Mouse (Mus musculus): ENCODE data around the gene Hivep1. TPM values are rescaled to one million over a fixed set of nuclear protein-coding genes. Genes with fewer than 3 reads are reported as not detected.

Hivep1 gene
- polyA plus RNA-seq (2015; fragmentation: Nextera tagmentation; extraction: Ambion mirVana) = 12.4 and 14.5 TPM in 2 replicates

DNA sequence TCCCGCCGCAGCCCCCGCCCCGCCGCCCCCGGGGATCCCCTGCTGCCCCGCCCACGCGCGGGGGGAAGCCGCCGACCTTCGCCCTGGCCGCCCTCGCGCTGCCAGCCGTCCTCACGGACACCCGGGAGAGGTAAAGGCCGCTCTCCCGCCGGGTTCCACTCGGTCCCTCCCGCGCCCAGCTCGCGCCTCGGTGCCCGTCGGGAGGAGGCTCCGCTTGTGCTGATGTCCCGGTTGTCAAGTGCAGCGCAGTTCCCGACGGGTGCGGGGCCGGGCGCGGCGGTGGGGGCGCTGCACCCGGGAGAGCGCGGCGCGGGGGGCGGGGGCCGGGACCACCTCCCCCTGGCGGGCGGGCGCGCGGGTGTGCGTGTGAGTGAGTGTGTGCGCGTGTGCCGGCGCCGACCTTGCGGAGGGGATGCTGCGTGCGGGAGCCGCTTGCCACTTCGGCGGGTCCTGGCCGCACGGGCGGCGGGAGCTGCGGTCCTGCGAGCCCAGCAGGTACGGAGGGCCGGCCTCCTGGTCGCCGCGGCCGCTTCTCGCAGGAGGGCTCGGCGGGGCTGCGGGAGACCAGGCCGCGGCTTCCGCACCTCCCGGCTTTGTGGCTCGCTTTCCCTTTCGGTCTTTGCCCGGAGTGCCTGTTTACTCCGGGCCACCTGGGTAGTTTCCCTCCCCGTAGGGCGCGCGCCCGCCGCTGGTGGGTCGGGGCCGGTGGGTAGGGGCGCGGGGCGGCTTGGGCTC is at the start of gene Hivep1:
Hivep1 (plus strand) TSS at position 61 of the 735 bp plus-strand sequence.
- Histone ChIP-seq H3K27me3 (no peaks in the 10 kb centered on the region), H3K4me2 (peak within 1 kb of the TSS; percentile 80), H3K27ac (peak within 1 kb of the TSS; percentile 94), H3K9me3 (no peaks in the 10 kb centered on the region), H3K4me1 (peaks cover 20% of the 10 kb centered on the region), H3K4me3 (peak within 1 kb of the TSS; percentile 85), H3K36me3 (peaks cover 18% of the 10 kb centered on the region), H3K9ac (peak within 1 kb of the TSS; percentile 91)
- 1% methylated on average over 80 of the region's 100 CpGs for WGBS
- peak; percentile 52 for ATAC-seq (ENCODE audit: insufficient number of reproducible peaks, insufficient read depth, low FRiP score, low TSS enrichment, low read depth)

DNA sequence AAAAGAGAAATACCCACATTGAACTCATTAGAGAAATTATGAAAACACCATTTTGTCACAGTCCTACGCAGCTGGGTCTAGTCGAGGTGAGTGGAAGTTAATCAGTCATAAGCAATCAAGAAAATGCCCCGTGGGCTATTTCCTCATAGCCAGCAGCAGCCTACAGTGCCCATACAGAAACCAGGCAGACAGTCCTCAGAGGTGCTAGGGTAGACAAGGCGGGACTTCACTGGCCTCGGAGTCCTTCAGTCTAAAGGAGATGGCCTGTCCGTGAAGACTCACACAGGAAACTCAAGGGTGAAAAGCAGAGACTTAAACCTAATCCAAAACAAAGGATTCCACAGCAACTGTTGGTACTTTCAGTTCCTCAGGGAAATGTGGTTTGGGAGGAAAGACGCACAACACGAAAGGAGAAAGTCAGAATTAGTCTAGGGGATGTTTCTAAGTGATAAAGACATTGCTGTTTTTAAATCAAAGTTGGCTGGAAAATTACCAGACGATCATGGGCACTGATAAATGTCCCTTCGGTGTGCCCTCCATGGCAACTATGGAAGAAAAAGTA is 36.3 kb upstream of the Hivep1 start:
- Histone ChIP-seq H3K27me3 (peaks cover 3% of the 10 kb centered on the region; the same call in 1 of the 2 replicates), H3K27ac (no peak overlapping the region), H3K36me3 (no peaks in the 10 kb centered on the region), H3K4me2 (no peak overlapping the region), H3K9me3 (no peaks in the 10 kb centered on the region), H3K4me3 (no peak overlapping the region), H3K4me1 (0 out of 2 replicates have a peak, but pooled peaks cover 3% of the 10 kb centered on the region), H3K9ac (no peak overlapping the region)
- 62% methylated on average over 10 of the region's 10 CpGs for WGBS
- no peak for ATAC-seq (ENCODE audit: insufficient number of reproducible peaks, insufficient read depth, low FRiP score, low TSS enrichment, low read depth)

DNA sequence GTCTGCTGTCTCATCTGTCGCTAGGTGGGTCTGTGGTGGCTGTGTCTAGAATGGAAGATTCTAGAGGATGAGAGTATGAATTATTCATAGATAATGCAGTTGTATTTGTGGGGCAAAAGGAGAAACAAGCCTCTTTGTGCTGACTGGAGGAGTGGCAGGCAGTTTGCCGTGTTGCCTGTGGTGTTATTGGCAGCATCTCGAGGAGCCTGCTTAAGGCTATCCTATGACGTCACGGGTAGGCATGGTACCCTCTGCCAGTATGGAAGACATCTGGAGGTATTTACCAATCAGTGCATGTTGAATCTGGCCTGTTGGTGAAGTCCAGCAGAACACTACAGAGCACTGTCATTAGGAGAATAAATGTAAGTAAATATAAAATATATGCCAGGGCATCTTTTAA is 35.6 kb upstream of the Hivep1 start:
- no peak overlapping the region for H3K27ac ChIP-seq
- no peak for ATAC-seq (ENCODE audit: insufficient number of reproducible peaks, insufficient read depth, low FRiP score, low TSS enrichment, low read depth)
- no peak overlapping the region for H3K9ac ChIP-seq
- WGBS = 60% methylated on average over 5 of the region's 5 CpGs
- H3K4me2 ChIP-seq = no peak overlapping the region
- H3K36me3 ChIP-seq = no peaks in the 10 kb centered on the region
- H3K27me3 ChIP-seq = peaks cover 3% of the 10 kb centered on the region; the same call in 1 of the 2 replicates
- 0 out of 2 replicates have a peak, but pooled peaks cover 3% of the 10 kb centered on the region for H3K4me1 ChIP-seq
- no peaks in the 10 kb centered on the region for H3K9me3 ChIP-seq
- H3K4me3 ChIP-seq = no peak overlapping the region

DNA sequence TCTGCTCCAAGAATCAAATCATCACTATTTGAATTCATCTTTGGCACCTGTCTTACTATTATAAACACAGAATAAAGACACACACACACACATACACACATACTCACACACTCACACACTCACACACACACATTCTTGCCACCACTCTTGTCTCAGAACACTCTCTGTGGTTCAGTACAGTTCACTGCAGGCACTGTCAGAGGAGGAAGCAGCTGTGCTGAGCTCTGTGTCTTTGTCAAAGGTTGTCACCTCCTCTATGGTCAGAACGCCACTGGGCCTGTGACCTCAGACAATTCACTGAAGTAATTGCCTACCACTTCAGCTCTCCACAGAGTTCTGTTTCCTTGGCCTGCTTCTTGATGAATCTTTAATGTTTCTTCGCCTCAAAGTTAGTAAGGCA is 33.5 kb upstream of the Hivep1 start:
- peaks cover 3% of the 10 kb centered on the region; the same call in 1 of the 2 replicates for H3K27me3 ChIP-seq
- no peaks in the 10 kb centered on the region for H3K9me3 ChIP-seq
- no peak overlapping the region for H3K9ac ChIP-seq
- WGBS = 80% methylated on average over 2 of the region's 2 CpGs
- no peak overlapping the region for H3K4me2 ChIP-seq
- H3K27ac ChIP-seq = no peak overlapping the region
- H3K4me1 ChIP-seq = 0 out of 2 replicates have a peak, but pooled peaks cover 3% of the 10 kb centered on the region
- no peak for ATAC-seq (ENCODE audit: insufficient number of reproducible peaks, insufficient read depth, low FRiP score, low TSS enrichment, low read depth)
- no peaks in the 10 kb centered on the region for H3K36me3 ChIP-seq
- no peak overlapping the region for H3K4me3 ChIP-seq

DNA sequence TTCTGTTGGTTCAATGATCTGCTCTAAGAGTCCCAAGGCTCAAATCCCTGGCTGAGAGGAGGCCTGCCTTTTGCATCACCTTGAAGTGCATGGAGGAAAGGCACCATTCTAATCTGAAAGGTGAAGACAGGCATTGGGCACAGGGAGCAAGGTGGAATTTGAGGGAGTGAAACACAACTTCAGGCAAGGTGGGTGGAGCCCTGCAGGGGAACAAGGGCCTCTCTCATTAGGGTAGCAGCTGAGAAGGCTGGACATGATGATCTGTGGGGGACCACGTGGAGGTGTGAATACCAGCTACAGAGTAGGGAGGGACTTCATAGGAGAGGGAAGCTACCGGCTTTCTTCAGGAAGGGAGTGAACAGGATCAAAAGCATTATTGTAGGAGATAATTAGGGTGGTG is 10.6 kb upstream of the Hivep1 start:
- no peak for ATAC-seq (ENCODE audit: insufficient number of reproducible peaks, insufficient read depth, low FRiP score, low TSS enrichment, low read depth)

DNA sequence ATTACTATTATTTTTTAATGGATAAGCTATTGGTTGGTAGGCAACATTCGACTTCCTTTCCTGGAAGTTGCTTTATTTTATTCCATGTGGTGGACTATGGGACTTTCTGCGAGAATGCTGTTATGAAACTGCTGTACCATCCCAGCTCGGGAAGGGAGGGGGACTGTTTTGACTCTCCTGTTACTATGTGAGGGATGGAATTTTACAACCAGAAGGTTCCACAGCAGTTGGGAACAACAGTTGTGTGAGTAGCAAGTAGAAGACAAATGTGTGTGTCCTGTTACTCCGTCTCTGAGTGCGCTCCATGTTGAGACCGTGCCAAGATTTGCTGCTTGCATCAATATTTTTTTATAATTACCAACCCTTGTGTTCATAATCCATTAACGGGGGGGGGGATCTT is 8.4 kb upstream of the Hivep1 start:
- no peaks in the 10 kb centered on the region for H3K36me3 ChIP-seq
- H3K27me3 ChIP-seq = no peaks in the 10 kb centered on the region
- peaks cover 11% of the 10 kb centered on the region for H3K4me1 ChIP-seq
- H3K4me2 ChIP-seq = no peak overlapping the region
- no peak overlapping the region for H3K4me3 ChIP-seq
- no peaks in the 10 kb centered on the region for H3K9me3 ChIP-seq
- H3K27ac ChIP-seq = no peak overlapping the region
- no peak for ATAC-seq (ENCODE audit: insufficient number of reproducible peaks, insufficient read depth, low FRiP score, low TSS enrichment, low read depth)
- 85% methylated on average over 7 of the region's 7 CpGs for WGBS
- H3K9ac ChIP-seq = no peak overlapping the region

More for the DNA sequence above, 10.6 kb upstream of the Hivep1 start:
- no peaks in the 10 kb centered on the region for H3K9me3 ChIP-seq
- no peaks in the 10 kb centered on the region for H3K27me3 ChIP-seq
- no peak overlapping the region for H3K4me2 ChIP-seq
- peaks cover 9% of the 10 kb centered on the region; the same call in 1 of the 2 replicates for H3K4me1 ChIP-seq
- H3K27ac ChIP-seq = no peak overlapping the region
- no peak overlapping the region for H3K9ac ChIP-seq
- WGBS = 7% methylated on average over 2 of the region's 2 CpGs
- no peaks in the 10 kb centered on the region for H3K36me3 ChIP-seq
- no peak overlapping the region for H3K4me3 ChIP-seq

DNA sequence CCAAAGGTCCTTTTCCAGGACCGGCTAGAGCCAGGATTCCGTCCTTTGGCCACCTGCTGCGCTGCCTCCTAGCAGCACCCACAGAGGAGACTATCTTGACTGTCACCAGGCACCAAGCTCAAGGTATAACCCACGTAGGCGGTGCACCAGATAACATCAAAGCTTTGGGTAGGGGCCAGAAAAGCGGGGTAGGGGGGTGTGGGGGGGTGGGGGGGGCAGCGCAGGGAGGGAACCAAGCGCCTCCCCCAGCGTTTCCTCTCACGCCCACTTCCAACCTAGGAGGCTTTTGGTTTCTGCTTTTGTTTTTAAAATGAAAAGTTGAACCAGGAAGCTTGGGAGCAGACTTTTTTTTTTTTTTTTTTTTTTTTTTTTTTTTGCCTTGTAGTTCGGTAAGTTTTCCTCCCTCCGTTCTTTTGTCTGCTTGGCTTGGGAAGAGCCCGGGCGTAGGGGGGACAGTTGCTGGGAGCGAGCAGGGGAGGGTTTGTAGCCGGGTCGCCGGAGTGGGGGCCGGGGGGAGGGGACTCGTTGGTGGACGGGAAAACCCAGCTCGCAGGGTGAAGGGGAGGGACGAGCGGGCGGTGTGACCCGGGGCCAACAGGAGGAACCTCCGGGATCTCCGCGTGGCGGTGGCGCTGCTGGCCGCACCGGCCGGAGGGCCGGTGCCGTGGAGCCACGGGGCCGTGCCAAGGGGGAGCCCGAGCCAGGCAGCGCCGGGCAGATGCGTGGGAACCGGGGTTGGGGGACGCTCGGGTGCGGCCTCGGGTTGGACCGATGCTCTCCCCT is 2.6 kb upstream of the Hivep1 start:
- Histone ChIP-seq H3K4me1 (peaks cover 20% of the 10 kb centered on the region), H3K4me2 (peak overlapping the region; percentile 80), H3K27ac (peak overlapping the region; percentile 90), H3K36me3 (no peaks in the 10 kb centered on the region), H3K27me3 (no peaks in the 10 kb centered on the region), H3K4me3 (peak overlapping the region; percentile 85), H3K9ac (peak overlapping the region; percentile 91), H3K9me3 (no peaks in the 10 kb centered on the region)
- no peak for ATAC-seq (ENCODE audit: insufficient number of reproducible peaks, insufficient read depth, low FRiP score, low TSS enrichment, low read depth)
- WGBS = under 1% methylated on average over 48 of the region's 48 CpGs

DNA sequence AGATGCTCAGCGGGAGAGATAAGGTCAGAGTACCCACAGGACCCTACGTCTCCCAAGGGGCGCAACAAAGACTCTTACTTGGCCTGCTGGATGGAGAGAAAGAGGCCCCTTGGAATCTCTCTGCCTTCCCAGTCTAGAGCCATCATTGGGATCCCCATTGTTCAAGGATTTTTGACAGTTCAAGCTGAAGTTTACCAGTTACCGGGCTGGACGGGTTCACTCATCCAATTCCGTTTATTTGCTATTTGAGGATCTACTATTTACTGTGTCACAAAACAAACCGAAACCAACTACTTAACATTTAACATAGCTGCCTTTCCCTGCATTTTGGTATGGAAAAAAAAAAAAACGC is 2.1 kb upstream of the Hivep1 start:
- Histone ChIP-seq H3K36me3 (no peaks in the 10 kb centered on the region), H3K9ac (peak overlapping the region; percentile 91), H3K27ac (peak overlapping the region; percentile 90), H3K4me3 (peak overlapping the region; percentile 85), H3K4me2 (peak overlapping the region; percentile 80), H3K4me1 (peaks cover 20% of the 10 kb centered on the region), H3K9me3 (no peaks in the 10 kb centered on the region), H3K27me3 (no peaks in the 10 kb centered on the region)
- no peak for ATAC-seq (ENCODE audit: insufficient number of reproducible peaks, insufficient read depth, low FRiP score, low TSS enrichment, low read depth)
- WGBS = 3% methylated on average over 8 of the region's 8 CpGs

DNA sequence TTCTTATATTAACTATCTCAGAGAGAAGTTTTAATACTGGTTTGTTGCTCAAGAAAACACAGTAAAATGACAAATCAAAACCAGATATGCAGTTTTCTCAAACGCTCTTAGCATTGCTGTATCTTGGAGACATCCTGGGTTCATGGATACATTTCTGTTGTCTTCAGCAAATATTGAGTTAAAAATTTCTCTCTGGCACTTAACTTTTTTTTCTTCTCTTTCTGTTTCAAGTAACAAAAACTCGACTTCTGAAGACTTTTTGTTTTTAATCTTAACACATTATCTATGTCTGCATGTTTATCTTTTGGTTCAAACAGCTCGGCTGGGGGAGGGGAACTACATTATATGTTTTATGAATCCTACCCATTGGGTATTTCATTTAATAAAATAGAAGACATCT is 1.7 kb upstream of the Hivep1 start:
- no peak overlapping the region for H3K27ac ChIP-seq
- H3K9ac ChIP-seq = no peak overlapping the region
- peak overlapping the region; percentile 80 for H3K4me2 ChIP-seq
- peak overlapping the region; percentile 85 for H3K4me3 ChIP-seq
- peaks cover under 1% of the 10 kb centered on the region; the same call in 1 of the 2 replicates for H3K36me3 ChIP-seq
- 5% methylated on average over 3 of the region's 3 CpGs for WGBS
- H3K9me3 ChIP-seq = no peaks in the 10 kb centered on the region
- ATAC-seq (ENCODE audit: insufficient number of reproducible peaks, insufficient read depth, low FRiP score, low TSS enrichment, low read depth) = no peak
- H3K4me1 ChIP-seq = peaks cover 20% of the 10 kb centered on the region
- no peaks in the 10 kb centered on the region for H3K27me3 ChIP-seq

DNA sequence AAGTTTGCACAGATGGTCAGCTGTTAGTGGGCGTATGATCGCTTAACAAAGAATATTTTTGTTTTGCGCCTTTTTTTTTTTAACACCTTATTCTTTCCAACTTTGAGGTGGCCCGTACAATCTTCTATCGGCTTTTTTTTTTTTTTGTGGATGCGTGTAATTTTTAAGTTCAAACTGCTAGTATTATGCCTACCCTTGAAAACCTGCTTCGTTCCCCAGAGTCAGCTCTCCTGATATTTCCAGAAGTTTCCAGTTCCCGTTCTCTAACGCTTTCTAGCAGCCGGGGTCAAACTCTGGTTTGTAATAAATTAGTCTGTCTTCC is 980 bp upstream of the Hivep1 start:
- Histone ChIP-seq H3K4me1 (peaks cover 20% of the 10 kb centered on the region), H3K27ac (peak overlapping the region; percentile 94), H3K4me3 (peak overlapping the region; percentile 85), H3K27me3 (no peaks in the 10 kb centered on the region), H3K9me3 (no peaks in the 10 kb centered on the region), H3K4me2 (peak overlapping the region; percentile 80), H3K9ac (peak overlapping the region; percentile 70), H3K36me3 (peaks cover 6% of the 10 kb centered on the region)
- WGBS = under 1% methylated on average over 10 of the region's 10 CpGs
- ATAC-seq (ENCODE audit: insufficient number of reproducible peaks, insufficient read depth, low FRiP score, low TSS enrichment, low read depth) = no peak

DNA sequence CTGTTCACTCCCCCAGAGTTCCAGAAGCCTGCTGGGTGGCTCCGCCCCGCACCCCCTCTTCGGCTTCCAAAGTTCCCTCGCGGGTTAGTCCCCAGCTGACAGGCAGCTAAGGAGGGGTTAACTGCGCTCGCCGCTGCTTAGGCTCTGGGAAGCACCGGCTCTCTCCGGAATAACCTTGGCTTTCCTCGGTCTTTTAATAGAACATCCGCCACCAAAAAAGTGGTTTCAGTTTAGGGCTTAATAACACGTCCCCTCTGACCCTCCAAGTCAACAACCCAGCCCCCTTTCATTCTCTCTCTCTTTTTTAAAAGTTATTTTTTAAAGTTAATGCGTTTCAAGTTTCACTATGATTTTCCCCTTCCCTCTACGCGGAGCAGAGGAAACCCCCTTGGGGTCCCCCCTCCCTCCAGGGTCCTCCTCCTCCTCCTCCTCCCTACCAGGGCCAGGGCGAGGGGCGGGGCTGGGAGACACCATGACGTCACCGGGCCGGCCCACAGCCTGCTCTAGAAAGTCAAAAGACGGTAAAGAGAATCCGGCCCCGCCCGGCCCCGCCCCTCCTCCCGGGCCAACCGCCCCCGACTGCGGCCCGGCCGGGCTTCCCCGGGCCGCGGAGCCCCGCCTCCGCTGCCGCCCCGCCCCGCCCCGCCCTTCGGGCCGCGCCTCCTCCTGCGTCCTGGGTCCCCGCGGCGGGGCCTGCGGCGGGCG is 467 bp upstream of the Hivep1 start:
- WGBS = under 1% methylated on average over 31 of the region's 51 CpGs
- Histone ChIP-seq H3K4me3 (peak overlapping the region; percentile 85), H3K9me3 (no peaks in the 10 kb centered on the region), H3K36me3 (peaks cover 11% of the 10 kb centered on the region), H3K4me1 (peaks cover 20% of the 10 kb centered on the region), H3K4me2 (peak overlapping the region; percentile 80), H3K27me3 (no peaks in the 10 kb centered on the region), H3K27ac (peak overlapping the region; percentile 94), H3K9ac (peak overlapping the region; percentile 70)
- ATAC-seq (ENCODE audit: insufficient number of reproducible peaks, insufficient read depth, low FRiP score, low TSS enrichment, low read depth) = peak; percentile 89

Data from embryonic facial prominence, embryonic 13.5 days (tissue).